Mouse (Mus musculus) neural tube, embryonic 15.5 days (tissue): ENCODE data around the gene Fam107b. TPM values are rescaled to one million over a fixed set of nuclear protein-coding genes. Genes with fewer than 3 reads are reported as not detected.

Source experiments
- ATAC-seq: fragments of 200-750 bp; cut with Nextera tagmentation; 2 replicates; pipeline ENCODE4 v1.8.0; 2017; ENCODE audit warnings: mild to moderate bottlenecking, moderate TSS enrichment, moderate library complexity; ENCODE audit not compliant: low FRiP score
- H3K27ac ChIP-seq: fragments of 300-500 bp; sonication (generic); replicated peaks from 2 replicates; pipeline ENCODE4 v1.5.1; 2015; ENCODE audit warnings: mild to moderate bottlenecking, inconsistent platforms
- H3K27me3 ChIP-seq: fragments of 300-500 bp; sonication (generic); replicated peaks from 2 replicates; pipeline ENCODE4 v1.6.1; 2015; ENCODE audit warnings: inconsistent platforms
- H3K36me3 ChIP-seq: fragments of 300-500 bp; sonication (generic); 2 replicates; pipeline ENCODE4 v1.6.1; 2015; ENCODE audit warnings: inconsistent platforms
- H3K4me1 ChIP-seq: fragments of 300-500 bp; sonication (generic); 2 replicates; pipeline ENCODE4 v1.6.1; 2015; ENCODE audit warnings: inconsistent platforms
- H3K4me2 ChIP-seq: fragments of 300-500 bp; sonication (generic); 2 replicates; pipeline ENCODE4 v1.6.1; 2015; ENCODE audit warnings: inconsistent platforms, mild to moderate bottlenecking, moderate library complexity
- H3K4me3 ChIP-seq: fragments of 300-500 bp; sonication (generic); replicated peaks from 2 replicates; pipeline ENCODE4 v1.5.1; 2015; ENCODE audit warnings: mild to moderate bottlenecking, inconsistent platforms
- H3K9ac ChIP-seq: fragments of 300-500 bp; sonication (generic); replicated peaks from 2 replicates; pipeline ENCODE4 v1.6.1; 2015; ENCODE audit warnings: mild to moderate bottlenecking, inconsistent platforms
- H3K9me3 ChIP-seq: fragments of 300-500 bp; sonication (generic); replicated peaks from 2 replicates; pipeline ENCODE4 v1.6.1; 2016; ENCODE audit warnings: inconsistent platforms
- WGBS: fragments of 180-500 bp; shearing (Covaris S2); methylation state at CpG from one replicate; pipeline ENCODE4 v1.1.7; 2015; ENCODE audit warnings: mixed read lengths; 5-methylcytosine and 5-hydroxymethylcytosine counted together
- polyA plus RNA-seq: library from polyadenylated mRNA; unstranded; fragments of >200 nt; fragmentation: Nextera tagmentation; extraction: Ambion mirVana; gene quantifications from 2 replicates; pipeline ENCODE4 v1.2.1, GENCODE M21; 2015

The Fam107b gene
- polyA plus RNA-seq: 22.4 and 35.5 TPM in 2 replicates

GRCm38 (mm10) chr2:3570186-3570585 is at the start of gene Fam107b:
Gene Fam107b (plus strand): TSS chr2:3570488.
- H3K27me3 ChIP-seq: no peaks in the 10 kb centered on the region
- no peak within 1 kb of the TSS for H3K9ac ChIP-seq
- H3K9me3 ChIP-seq: no peaks in the 10 kb centered on the region
- no peaks in the 10 kb centered on the region for H3K36me3 ChIP-seq
- no peak for ATAC-seq
- no peak within 1 kb of the TSS for H3K4me2 ChIP-seq
- H3K27ac ChIP-seq: no peak within 1 kb of the TSS
- WGBS: 72% methylated on average over 12 of the region's 12 CpGs
- H3K4me1 ChIP-seq: no peaks in the 10 kb centered on the region
- H3K4me3 ChIP-seq: no peak within 1 kb of the TSS

- no peak overlapping the region for H3K4me2 ChIP-seq
- no peak overlapping the region for H3K27ac ChIP-seq
- H3K27me3 ChIP-seq: no peaks in the 10 kb centered on the region
- no peak overlapping the region for H3K4me3 ChIP-seq
- no peaks in the 10 kb centered on the region for H3K9me3 ChIP-seq
- H3K9ac ChIP-seq: no peak overlapping the region
- WGBS: 86% methylated on average over 4 of the region's 4 CpGs
- no peaks in the 10 kb centered on the region for H3K4me1 ChIP-seq
- ATAC-seq: no peak
- no peaks in the 10 kb centered on the region for H3K36me3 ChIP-seq
These were observed 47.7 kb upstream of the Fam107b start for GRCm38 (mm10) chr2:3522558-3522957.

GRCm38 (mm10) chr2:3526288-3526687 is 44.0 kb upstream of the Fam107b start:
- H3K9me3 ChIP-seq: no peaks in the 10 kb centered on the region
- no peak overlapping the region for H3K27ac ChIP-seq
- no peaks in the 10 kb centered on the region for H3K27me3 ChIP-seq
- no peak overlapping the region for H3K9ac ChIP-seq
- no peak overlapping the region for H3K4me3 ChIP-seq
- H3K36me3 ChIP-seq: no peaks in the 10 kb centered on the region
- no peaks in the 10 kb centered on the region for H3K4me1 ChIP-seq
- 80% methylated on average over 6 of the region's 6 CpGs for WGBS
- H3K4me2 ChIP-seq: no peak overlapping the region
- ATAC-seq: no peak

- H3K9ac ChIP-seq: no peak overlapping the region
- H3K27me3 ChIP-seq: peaks cover 6% of the 10 kb centered on the region; the same call in 1 of the 2 replicates
- H3K9me3 ChIP-seq: no peaks in the 10 kb centered on the region
- 56% methylated on average over 9 of the region's 9 CpGs for WGBS
- H3K27ac ChIP-seq: no peak overlapping the region
- no peak for ATAC-seq
- H3K36me3 ChIP-seq: no peaks in the 10 kb centered on the region
- no peak overlapping the region for H3K4me2 ChIP-seq
- no peak overlapping the region for H3K4me3 ChIP-seq
- peaks cover 6% of the 10 kb centered on the region; the same call in 1 of the 2 replicates for H3K4me1 ChIP-seq
These were observed 28.8 kb upstream of the Fam107b start for GRCm38 (mm10) chr2:3541307-3542079.

GRCm38 (mm10) chr2:3546055-3546454 is 24.2 kb upstream of the Fam107b start:
- peaks cover 6% of the 10 kb centered on the region; the same call in 1 of the 2 replicates for H3K27me3 ChIP-seq
- 77% methylated on average over 2 of the region's 2 CpGs for WGBS
- H3K4me3 ChIP-seq: no peak overlapping the region
- no peak overlapping the region for H3K27ac ChIP-seq
- H3K4me2 ChIP-seq: no peak overlapping the region
- peaks cover 6% of the 10 kb centered on the region; the same call in 1 of the 2 replicates for H3K4me1 ChIP-seq
- ATAC-seq: no peak
- no peaks in the 10 kb centered on the region for H3K9me3 ChIP-seq
- H3K36me3 ChIP-seq: no peaks in the 10 kb centered on the region
- no peak overlapping the region for H3K9ac ChIP-seq

- no peak for ATAC-seq
- 4% methylated on average over 4 of the region's 4 CpGs for WGBS
- H3K36me3 ChIP-seq: no peaks in the 10 kb centered on the region
These were observed 23.7 kb upstream of the Fam107b start for GRCm38 (mm10) chr2:3546588-3546987.

GRCm38 (mm10) chr2:3570606-3571005 is 318 bp downstream of the Fam107b start:
- Histone ChIP-seq H3K9ac (no peak overlapping the region), H3K27me3 (no peaks in the 10 kb centered on the region), H3K9me3 (no peaks in the 10 kb centered on the region), H3K4me1 (no peaks in the 10 kb centered on the region), H3K4me2 (no peak overlapping the region), H3K4me3 (no peak overlapping the region), H3K27ac (no peak overlapping the region), H3K36me3 (no peaks in the 10 kb centered on the region)
- WGBS: 89% methylated on average over 11 of the region's 11 CpGs
- no peak for ATAC-seq

More at GRCm38 (mm10) chr2:3546588-3546987, 23.7 kb upstream of the Fam107b start:
- Histone ChIP-seq H3K27ac (no peak overlapping the region), H3K27me3 (peaks cover 6% of the 10 kb centered on the region; the same call in 1 of the 2 replicates), H3K4me1 (peaks cover 6% of the 10 kb centered on the region; the same call in 1 of the 2 replicates), H3K9ac (no peak overlapping the region), H3K4me2 (no peak overlapping the region), H3K9me3 (0 out of 2 replicates have a peak, but pooled peaks cover 3% of the 10 kb centered on the region), H3K4me3 (no peak overlapping the region)

GRCm38 (mm10) chr2:3573883-3574282 is 3.6 kb downstream of the Fam107b start:
- 79% methylated on average over 7 of the region's 7 CpGs for WGBS
- ATAC-seq: no peak
- Histone ChIP-seq H3K4me3 (no peak overlapping the region), H3K36me3 (no peaks in the 10 kb centered on the region), H3K27me3 (no peaks in the 10 kb centered on the region), H3K4me2 (no peak overlapping the region), H3K27ac (no peak overlapping the region), H3K9ac (no peak overlapping the region), H3K9me3 (no peaks in the 10 kb centered on the region), H3K4me1 (no peaks in the 10 kb centered on the region)

- no peak for ATAC-seq
- WGBS: 88% methylated on average over 1 of the region's 1 CpGs
- Histone ChIP-seq H3K27ac (no peak overlapping the region), H3K27me3 (no peaks in the 10 kb centered on the region), H3K4me2 (no peak overlapping the region), H3K9ac (no peak overlapping the region), H3K4me1 (no peaks in the 10 kb centered on the region), H3K4me3 (no peak overlapping the region), H3K9me3 (no peaks in the 10 kb centered on the region), H3K36me3 (no peaks in the 10 kb centered on the region)
These were observed 4.9 kb downstream of the Fam107b start for GRCm38 (mm10) chr2:3575140-3575539.

- H3K4me1 ChIP-seq: no peaks in the 10 kb centered on the region
- ATAC-seq: no peak
- WGBS: 86% methylated on average over 1 of the region's 1 CpGs
- H3K4me3 ChIP-seq: no peak overlapping the region
- no peaks in the 10 kb centered on the region for H3K9me3 ChIP-seq
- no peak overlapping the region for H3K27ac ChIP-seq
- no peak overlapping the region for H3K9ac ChIP-seq
- no peaks in the 10 kb centered on the region for H3K27me3 ChIP-seq
- H3K36me3 ChIP-seq: no peaks in the 10 kb centered on the region
- H3K4me2 ChIP-seq: no peak overlapping the region
These were observed 6.1 kb downstream of the Fam107b start for GRCm38 (mm10) chr2:3576346-3576745.

- Histone ChIP-seq H3K9me3 (no peaks in the 10 kb centered on the region), H3K36me3 (no peaks in the 10 kb centered on the region), H3K4me1 (no peaks in the 10 kb centered on the region), H3K4me3 (no peak overlapping the region), H3K27me3 (no peaks in the 10 kb centered on the region), H3K27ac (no peak overlapping the region), H3K9ac (no peak overlapping the region), H3K4me2 (no peak overlapping the region)
- 66% methylated on average over 1 of the region's 1 CpGs for WGBS
- no peak for ATAC-seq
These were observed 6.9 kb downstream of the Fam107b start for GRCm38 (mm10) chr2:3577216-3577615.

- no peak for ATAC-seq
- no peak overlapping the region for H3K4me3 ChIP-seq
- no peaks in the 10 kb centered on the region for H3K27me3 ChIP-seq
- H3K27ac ChIP-seq: no peak overlapping the region
- no peaks in the 10 kb centered on the region for H3K4me1 ChIP-seq
- no peak overlapping the region for H3K9ac ChIP-seq
- no peak overlapping the region for H3K4me2 ChIP-seq
- 77% methylated on average over 8 of the region's 8 CpGs for WGBS
- no peaks in the 10 kb centered on the region for H3K36me3 ChIP-seq
- no peaks in the 10 kb centered on the region for H3K9me3 ChIP-seq
These were observed 8.1 kb downstream of the Fam107b start for GRCm38 (mm10) chr2:3578180-3578902.
